Mouse (Mus musculus) mature B cell (primary cell): ENCODE results near the gene Slc16a7.

Experiments used
- in situ Hi-C: fragments of 300-500 bp; cut with MboI; formaldehyde crosslinking; loops from 2 replicates; pipeline ENCODE4 v1.14.3; 2019

Slc16a7 gene

DNA sequence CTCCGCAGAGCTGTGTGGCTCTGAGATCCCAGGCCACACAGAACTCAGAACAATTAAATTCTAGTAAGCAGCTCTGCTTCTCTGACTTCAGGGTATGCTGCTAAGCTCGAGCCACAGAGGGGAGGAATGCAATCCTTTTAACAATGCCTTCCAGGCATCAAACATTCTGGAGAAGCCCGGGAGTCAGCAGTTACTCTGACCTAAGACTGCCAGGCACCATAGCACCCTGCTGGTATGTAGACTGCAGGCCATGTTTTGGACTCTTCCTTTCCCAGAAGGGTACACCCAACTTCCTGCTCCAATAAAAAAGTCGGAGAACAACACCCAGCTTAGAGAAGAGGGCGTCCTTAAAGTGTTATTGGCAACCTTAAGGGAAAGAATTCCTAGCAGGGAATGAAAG, 205.1 kb downstream of the Slc16a7 start:
- in situ Hi-C loops: no loop called here

DNA sequence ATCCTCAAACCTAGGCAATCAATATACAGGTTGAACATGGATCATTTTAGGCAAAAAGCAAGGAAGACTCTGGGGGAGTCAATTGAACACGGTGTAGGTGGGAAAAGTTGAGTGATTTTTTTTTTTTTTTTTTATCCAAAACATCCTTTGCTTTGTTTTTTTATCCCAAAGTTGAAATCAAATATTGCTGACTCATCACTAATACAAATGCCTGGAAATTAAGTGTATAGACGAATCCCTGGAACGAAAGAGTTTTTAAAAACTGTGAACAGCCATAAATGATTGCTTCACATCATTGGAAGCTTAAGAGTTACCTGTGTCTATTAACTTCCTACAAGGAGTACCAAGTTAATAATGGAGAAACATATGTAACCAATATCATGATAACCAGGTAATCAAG, 206.7 kb downstream of the Slc16a7 start:
- in situ Hi-C loops: no loop called here

DNA sequence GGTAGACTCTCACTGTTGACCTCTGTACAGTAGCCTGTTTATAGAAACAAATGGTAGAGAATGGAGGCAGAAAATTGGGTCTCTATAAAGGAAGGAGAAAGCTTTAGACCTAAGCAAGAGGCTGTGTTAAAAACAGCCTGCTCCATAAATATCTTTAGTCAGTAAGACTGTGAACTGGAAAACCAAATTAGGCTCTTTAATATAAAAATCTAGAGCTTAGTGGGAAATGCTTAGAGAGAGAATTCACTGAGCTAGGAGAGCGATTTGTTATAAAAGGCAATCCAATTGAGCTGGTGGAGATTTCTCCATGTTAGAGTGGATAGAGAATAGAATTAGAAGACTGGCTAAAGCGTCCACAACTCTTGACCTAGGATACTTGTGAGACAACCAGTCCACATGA, 211.5 kb downstream of the Slc16a7 start:
- in situ Hi-C loops: no loop called here

DNA sequence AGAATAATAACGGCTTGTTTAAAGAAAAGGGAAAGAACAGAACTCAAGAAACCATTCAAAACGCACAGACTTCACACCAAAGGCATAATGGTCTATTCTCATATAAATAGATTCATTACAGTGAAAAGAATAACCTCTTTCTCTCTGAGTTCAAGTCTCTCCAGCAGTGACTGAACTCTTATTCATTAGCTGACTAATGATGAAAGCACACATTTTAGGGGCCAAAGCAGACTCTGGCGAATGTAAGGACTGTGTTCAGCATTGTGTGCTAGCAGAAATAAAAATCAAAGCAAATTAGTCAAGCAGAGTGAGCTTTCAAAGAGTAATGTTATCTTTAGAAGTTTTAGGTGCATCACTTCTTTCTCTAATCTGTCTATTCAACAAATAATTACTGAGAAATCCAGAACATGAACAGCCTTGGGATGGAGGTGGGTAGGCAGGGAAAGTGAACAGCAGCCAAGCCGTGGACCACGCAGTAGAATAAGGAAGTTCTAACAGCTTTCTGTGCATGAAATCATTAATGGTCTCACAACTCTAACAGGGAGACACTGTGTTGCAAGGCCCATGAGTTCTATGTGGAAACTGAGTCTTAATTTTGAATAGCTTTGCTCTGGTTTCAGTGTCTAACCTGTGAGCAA, 214.1 kb downstream of the Slc16a7 start:
- in situ Hi-C loops: no loop called here

DNA sequence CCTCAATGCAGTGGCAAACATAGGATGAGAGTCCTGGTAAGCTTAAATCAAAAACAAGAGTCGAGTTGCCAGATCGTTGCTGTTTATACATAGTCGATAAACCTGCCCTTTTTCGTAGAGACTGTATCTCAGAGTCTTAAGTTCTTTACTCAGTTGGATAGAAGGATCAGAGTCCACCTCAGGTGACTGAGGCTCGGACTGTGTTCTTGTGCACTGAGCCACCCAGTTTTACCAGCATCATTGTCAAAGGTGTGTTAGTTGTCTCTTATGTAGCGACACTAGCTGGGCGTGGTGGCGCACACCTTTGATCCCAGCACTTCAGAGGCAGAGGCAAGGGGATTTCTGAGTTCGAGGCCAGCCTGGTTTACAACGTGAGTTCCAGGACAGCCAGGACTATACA, 217.6 kb downstream of the Slc16a7 start:
- in situ Hi-C loops: no loop called here

DNA sequence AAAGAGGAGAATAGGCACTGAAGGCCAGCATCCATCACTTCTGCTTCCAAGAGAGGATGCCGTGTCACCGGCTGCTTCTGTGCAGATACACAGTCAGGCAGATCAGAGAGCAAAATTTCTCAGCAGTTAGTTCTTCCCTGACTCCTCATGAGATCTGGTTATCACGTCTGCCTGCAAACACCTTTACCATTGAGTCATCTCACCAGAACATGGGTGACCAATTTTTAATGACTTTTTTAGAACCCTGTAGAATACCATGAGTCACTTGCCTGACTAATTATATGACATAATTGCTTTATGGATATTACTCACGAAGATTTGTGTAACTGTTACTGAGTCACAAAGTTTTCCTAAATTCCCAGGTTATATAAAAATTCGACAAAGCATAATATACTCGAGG, 218.1 kb downstream of the Slc16a7 start:
- in situ Hi-C loops: no loop called here
